Mouse (Mus musculus): Measurements from ENCODE around the gene Dock4. TPM values are rescaled to one million over a fixed set of nuclear protein-coding genes. Genes with fewer than 3 reads are reported as not detected.
"Not testable (repeated sequence)": the region's sequence is repeated elsewhere in the genome, so short reads cannot be mapped to it uniquely, and the experiment has no call there.

Gene Dock4
- polyA plus RNA-seq, 1 experiment from 2014 or later, result 7.2 TPM

- H3K9ac ChIP-seq; ATAC-seq (replicated peaks; ENCODE audit: insufficient number of reproducible peaks, insufficient read depth, low FRiP score, low read depth); H3K9me3 ChIP-seq (replicated peaks); H3K36me3 ChIP-seq; H3K4me1 ChIP-seq (replicated peaks); H3K27ac ChIP-seq; H3K27me3 ChIP-seq; H3K4me2 ChIP-seq; H3K4me3 ChIP-seq: not testable (repeated sequence)
- WGBS, result 77% methylated on average over 7 of the region's 7 CpGs
Observed at GRCm38 (mm10) chr12:40858763-40859162, 413.0 kb downstream of the Dock4 start.

- WGBS, result 88% methylated on average over 5 of the region's 5 CpGs
- no peak for ATAC-seq (replicated peaks; ENCODE audit: insufficient number of reproducible peaks, insufficient read depth, low FRiP score, low read depth)
Observed at GRCm38 (mm10) chr12:40870387-40870786, 424.6 kb downstream of the Dock4 start.

GRCm38 (mm10) chr12:40872716-40873115 is 427.0 kb downstream of the Dock4 start:
- H3K9ac ChIP-seq, result no peak overlapping the region
- H3K36me3 ChIP-seq, result no peaks in the 10 kb centered on the region
- no peak overlapping the region for H3K4me3 ChIP-seq
- ATAC-seq (replicated peaks; ENCODE audit: insufficient number of reproducible peaks, insufficient read depth, low FRiP score, low read depth), result no peak
- H3K27me3 ChIP-seq, result no peaks in the 10 kb centered on the region
- H3K9me3 ChIP-seq (replicated peaks), result no peaks in the 10 kb centered on the region
- no peak overlapping the region for H3K27ac ChIP-seq
- H3K4me1 ChIP-seq (replicated peaks), result no peaks in the 10 kb centered on the region
- no peak overlapping the region for H3K4me2 ChIP-seq
- 91% methylated on average over 3 of the region's 3 CpGs for WGBS

More at GRCm38 (mm10) chr12:40870387-40870786, 424.6 kb downstream of the Dock4 start:
- Histone ChIP-seq H3K4me3 (no peak overlapping the region), H3K27me3 (no peaks in the 10 kb centered on the region), H3K4me2 (no peak overlapping the region), H3K4me1 (replicated peaks) (no peaks in the 10 kb centered on the region), H3K27ac (no peak overlapping the region), H3K36me3 (no peaks in the 10 kb centered on the region), H3K9me3 (replicated peaks) (no peaks in the 10 kb centered on the region), H3K9ac (no peak overlapping the region)

- not testable (repeated sequence) for H3K27me3 ChIP-seq; H3K4me1 ChIP-seq (replicated peaks); ATAC-seq (replicated peaks; ENCODE audit: insufficient number of reproducible peaks, insufficient read depth, low FRiP score, low read depth); H3K4me2 ChIP-seq; H3K36me3 ChIP-seq; H3K27ac ChIP-seq; H3K4me3 ChIP-seq; H3K9me3 ChIP-seq (replicated peaks); H3K9ac ChIP-seq
- WGBS, result 79% methylated on average over 7 of the region's 7 CpGs
Observed at GRCm38 (mm10) chr12:40873267-40873666, 427.5 kb downstream of the Dock4 start.

- H3K27ac ChIP-seq, result no peak overlapping the region
- no peaks in the 10 kb centered on the region for H3K9me3 ChIP-seq (replicated peaks)
- 76% methylated on average over 3 of the region's 3 CpGs for WGBS
- H3K4me2 ChIP-seq, result no peak overlapping the region
- no peak overlapping the region for H3K9ac ChIP-seq
- ATAC-seq (replicated peaks; ENCODE audit: insufficient number of reproducible peaks, insufficient read depth, low FRiP score, low read depth), result no peak; the same call in 1 of the 2 replicates
- no peaks in the 10 kb centered on the region for H3K36me3 ChIP-seq
- no peaks in the 10 kb centered on the region for H3K4me1 ChIP-seq (replicated peaks)
- no peaks in the 10 kb centered on the region for H3K27me3 ChIP-seq
- H3K4me3 ChIP-seq, result no peak overlapping the region
Observed at GRCm38 (mm10) chr12:40884976-40885375, 439.2 kb downstream of the Dock4 start.

- no peaks in the 10 kb centered on the region for H3K4me1 ChIP-seq (replicated peaks)
- no peak overlapping the region for H3K27ac ChIP-seq
- no peak overlapping the region for H3K9ac ChIP-seq
- 90% methylated on average over 6 of the region's 6 CpGs for WGBS
- H3K27me3 ChIP-seq, result no peaks in the 10 kb centered on the region
- H3K4me2 ChIP-seq, result no peak overlapping the region
- H3K4me3 ChIP-seq, result no peak overlapping the region
- no peak for ATAC-seq (replicated peaks; ENCODE audit: insufficient number of reproducible peaks, insufficient read depth, low FRiP score, low read depth)
- no peaks in the 10 kb centered on the region for H3K9me3 ChIP-seq (replicated peaks)
- H3K36me3 ChIP-seq, result no peaks in the 10 kb centered on the region
Observed at GRCm38 (mm10) chr12:40885377-40885776, 439.6 kb downstream of the Dock4 start.

GRCm38 (mm10) chr12:40887496-40887895 is 441.7 kb downstream of the Dock4 start:
- H3K4me3 ChIP-seq, result no peak overlapping the region
- no peak overlapping the region for H3K9ac ChIP-seq
- H3K27me3 ChIP-seq, result no peaks in the 10 kb centered on the region
- no peaks in the 10 kb centered on the region for H3K9me3 ChIP-seq (replicated peaks)
- ATAC-seq (replicated peaks; ENCODE audit: insufficient number of reproducible peaks, insufficient read depth, low FRiP score, low read depth), result no peak
- no peak overlapping the region for H3K4me2 ChIP-seq
- no peaks in the 10 kb centered on the region for H3K4me1 ChIP-seq (replicated peaks)
- H3K36me3 ChIP-seq, result no peaks in the 10 kb centered on the region
- H3K27ac ChIP-seq, result no peak overlapping the region
- 73% methylated on average over 2 of the region's 2 CpGs for WGBS

GRCm38 (mm10) chr12:40888261-40888791 is 442.6 kb downstream of the Dock4 start:
- Histone ChIP-seq H3K4me3 (no peak overlapping the region), H3K4me1 (replicated peaks) (no peaks in the 10 kb centered on the region), H3K4me2 (no peak overlapping the region), H3K27me3 (no peaks in the 10 kb centered on the region), H3K9ac (no peak overlapping the region), H3K36me3 (no peaks in the 10 kb centered on the region), H3K9me3 (replicated peaks) (no peaks in the 10 kb centered on the region), H3K27ac (no peak overlapping the region)
- no peak for ATAC-seq (replicated peaks; ENCODE audit: insufficient number of reproducible peaks, insufficient read depth, low FRiP score, low read depth)
- whole genome bisulfite sequencing, result 35% methylated on average over 2 of the region's 2 CpGs

- Histone ChIP-seq H3K36me3 (no peaks in the 10 kb centered on the region), H3K4me1 (replicated peaks) (no peaks in the 10 kb centered on the region), H3K9me3 (replicated peaks) (no peaks in the 10 kb centered on the region), H3K27ac (no peak overlapping the region), H3K4me3 (no peak overlapping the region), H3K9ac (no peak overlapping the region), H3K4me2 (no peak overlapping the region), H3K27me3 (no peaks in the 10 kb centered on the region)
- WGBS, result 42% methylated on average over 1 of the region's 1 CpGs
- ATAC-seq (replicated peaks; ENCODE audit: insufficient number of reproducible peaks, insufficient read depth, low FRiP score, low read depth), result no peak
Observed at GRCm38 (mm10) chr12:40888829-40889228, 443.1 kb downstream of the Dock4 start.

GRCm38 (mm10) chr12:40889534-40889933 is 443.8 kb downstream of the Dock4 start:
- H3K4me1 ChIP-seq (replicated peaks), result no peaks in the 10 kb centered on the region
- no peaks in the 10 kb centered on the region for H3K9me3 ChIP-seq (replicated peaks)
- no peak for ATAC-seq (replicated peaks; ENCODE audit: insufficient number of reproducible peaks, insufficient read depth, low FRiP score, low read depth)
- H3K27me3 ChIP-seq, result no peaks in the 10 kb centered on the region
- H3K9ac ChIP-seq, result no peak overlapping the region
- no peak overlapping the region for H3K27ac ChIP-seq
- no peak overlapping the region for H3K4me2 ChIP-seq
- H3K36me3 ChIP-seq, result no peaks in the 10 kb centered on the region
- WGBS, result 84% methylated on average over 3 of the region's 3 CpGs
- H3K4me3 ChIP-seq, result no peak overlapping the region

- Histone ChIP-seq H3K27ac (no peak overlapping the region), H3K4me2 (no peak overlapping the region), H3K36me3 (no peaks in the 10 kb centered on the region), H3K4me3 (no peak overlapping the region), H3K27me3 (no peaks in the 10 kb centered on the region), H3K4me1 (replicated peaks) (no peaks in the 10 kb centered on the region), H3K9ac (no peak overlapping the region), H3K9me3 (replicated peaks) (no peaks in the 10 kb centered on the region)
- no peak for ATAC-seq (replicated peaks; ENCODE audit: insufficient number of reproducible peaks, insufficient read depth, low FRiP score, low read depth)
Observed at GRCm38 (mm10) chr12:40891168-40891567, 445.4 kb downstream of the Dock4 start.

GRCm38 (mm10) chr12:40893741-40894140 is 448.0 kb downstream of the Dock4 start:
- Histone ChIP-seq H3K27me3 (no peaks in the 10 kb centered on the region), H3K4me2 (no peak overlapping the region), H3K27ac (no peak overlapping the region), H3K36me3 (no peaks in the 10 kb centered on the region), H3K9me3 (replicated peaks) (no peaks in the 10 kb centered on the region), H3K4me1 (replicated peaks) (no peaks in the 10 kb centered on the region), H3K9ac (no peak overlapping the region), H3K4me3 (no peak overlapping the region)
- ATAC-seq (replicated peaks; ENCODE audit: insufficient number of reproducible peaks, insufficient read depth, low FRiP score, low read depth), result no peak
- 56% methylated on average over 5 of the region's 7 CpGs for WGBS

Measured in heart, embryonic 15.5 days (tissue).